Mouse (Mus musculus): ENCODE measurements around the gene Ift80. TPM values are rescaled to one million over a fixed set of nuclear protein-coding genes. Genes with fewer than 3 reads are reported as not detected.

Ift80 gene
- polyA plus RNA-seq, 1 experiment from 2014 or later: 17.6 TPM

GRCm38 (mm10) chr3:69017181-69017580 is 12.8 kb upstream of the Ift80 start:
- ATAC-seq (ENCODE audit: insufficient read depth) (no peak), DNase-seq (no peak)
- 88% methylated on average over 3 of the region's 3 CpGs for WGBS
- Histone ChIP-seq H3K4me1 (ENCODE audit: insufficient read depth) (no peaks in the 10 kb centered on the region), H3K9ac (no peak overlapping the region), H3K9me3 (ENCODE audit: low read depth, low read length) (no peaks in the 10 kb centered on the region), H3K4me2 (no peak overlapping the region), H3K27me3 (ENCODE audit: insufficient read depth, low read length) (no peaks in the 10 kb centered on the region), H3K27ac (ENCODE audit: low read depth) (no peak overlapping the region), H3K4me3 (ENCODE audit: low read depth, low read length) (no peak overlapping the region), H3K36me3 (ENCODE audit: insufficient read depth) (peaks cover 84% of the 10 kb centered on the region)
- no peak for TF ChIP-seq CTCF (IDR thresholded peaks at IDR 0.05; ENCODE audit: low read depth)

GRCm38 (mm10) chr3:69008873-69009272 is 4.5 kb upstream of the Ift80 start:
- Histone ChIP-seq H3K27me3 (ENCODE audit: insufficient read depth, low read length) (no peaks in the 10 kb centered on the region), H3K27ac (ENCODE audit: low read depth) (no peak overlapping the region), H3K9ac (no peak overlapping the region), H3K9me3 (ENCODE audit: low read depth, low read length) (no peaks in the 10 kb centered on the region), H3K4me3 (ENCODE audit: low read depth, low read length) (no peak overlapping the region), H3K4me1 (ENCODE audit: insufficient read depth) (peaks cover 3% of the 10 kb centered on the region; the same call in 1 of the 2 replicates), H3K36me3 (ENCODE audit: insufficient read depth) (peaks cover 26% of the 10 kb centered on the region), H3K4me2 (no peak overlapping the region; the same call in 1 of the 2 replicates)
- 64% methylated on average over 2 of the region's 2 CpGs for WGBS
- ATAC-seq (ENCODE audit: insufficient read depth): no peak
- no peak for DNase-seq
- no peak for TF ChIP-seq CTCF (IDR thresholded peaks at IDR 0.05; ENCODE audit: low read depth)

- DNase-seq (no peak), ATAC-seq (ENCODE audit: insufficient read depth) (no peak)
- Histone ChIP-seq H3K27me3 (ENCODE audit: insufficient read depth, low read length) (no peaks in the 10 kb centered on the region), H3K36me3 (ENCODE audit: insufficient read depth) (peaks cover 10% of the 10 kb centered on the region), H3K4me3 (ENCODE audit: low read depth, low read length) (peak overlapping the region; percentile 99), H3K4me2 (peak overlapping the region; percentile 90), H3K27ac (ENCODE audit: low read depth) (peak overlapping the region; percentile 98), H3K9me3 (ENCODE audit: low read depth, low read length) (no peaks in the 10 kb centered on the region), H3K9ac (peak overlapping the region; percentile 97), H3K4me1 (ENCODE audit: insufficient read depth) (peaks cover 3% of the 10 kb centered on the region; the same call in 1 of the 2 replicates)
- TF ChIP-seq CTCF (IDR thresholded peaks at IDR 0.05; ENCODE audit: low read depth): no peak
- 4% methylated on average over 21 of the region's 21 CpGs for whole genome bisulfite sequencing
These were observed 1.9 kb upstream of the Ift80 start for GRCm38 (mm10) chr3:69006246-69006760.

- Histone ChIP-seq H3K4me3 (ENCODE audit: low read depth, low read length) (peak overlapping the region; percentile 99), H3K27me3 (ENCODE audit: insufficient read depth, low read length) (no peaks in the 10 kb centered on the region), H3K27ac (ENCODE audit: low read depth) (peak overlapping the region; percentile 98), H3K36me3 (ENCODE audit: insufficient read depth) (peaks cover 10% of the 10 kb centered on the region), H3K4me1 (ENCODE audit: insufficient read depth) (peaks cover 3% of the 10 kb centered on the region; the same call in 1 of the 2 replicates), H3K9me3 (ENCODE audit: low read depth, low read length) (no peaks in the 10 kb centered on the region), H3K4me2 (peak overlapping the region; percentile 90), H3K9ac (peak overlapping the region; percentile 97)
- DNase-seq (peak; percentile 74), ATAC-seq (ENCODE audit: insufficient read depth) (peak; percentile 72)
- TF ChIP-seq CTCF (IDR thresholded peaks at IDR 0.05; ENCODE audit: low read depth): no peak; the same call in 1 of the 2 replicates
- WGBS: under 1% methylated on average over 72 of the region's 72 CpGs
These were observed 1.2 kb upstream of the Ift80 start for GRCm38 (mm10) chr3:69005338-69006245.

GRCm38 (mm10) chr3:69004055-69004436 is 324 bp downstream of the Ift80 start:
- Histone ChIP-seq H3K36me3 (ENCODE audit: insufficient read depth) (0 out of 2 replicates have a peak, but pooled peaks cover 5% of the 10 kb centered on the region), H3K9ac (peak overlapping the region; percentile 53), H3K4me2 (peak overlapping the region; percentile 70), H3K9me3 (ENCODE audit: low read depth, low read length) (no peaks in the 10 kb centered on the region), H3K27me3 (ENCODE audit: insufficient read depth, low read length) (no peaks in the 10 kb centered on the region), H3K4me3 (ENCODE audit: low read depth, low read length) (peak overlapping the region; percentile 99), H3K4me1 (ENCODE audit: insufficient read depth) (peaks cover 3% of the 10 kb centered on the region; the same call in 1 of the 2 replicates), H3K27ac (ENCODE audit: low read depth) (peak overlapping the region; percentile 98)
- WGBS: 1% methylated on average over 7 of the region's 7 CpGs
- ATAC-seq (ENCODE audit: insufficient read depth): peak; percentile 1
- peak; percentile 29 for TF ChIP-seq CTCF (IDR thresholded peaks at IDR 0.05; ENCODE audit: low read depth)
- DNase-seq: peak; percentile 57

- H3K9me3 ChIP-seq (ENCODE audit: low read depth, low read length): no peaks in the 10 kb centered on the region
- no peak overlapping the region for H3K4me2 ChIP-seq
- ATAC-seq (ENCODE audit: insufficient read depth): no peak
- 0 out of 2 replicates have a peak, but pooled peaks cover 5% of the 10 kb centered on the region for H3K36me3 ChIP-seq (ENCODE audit: insufficient read depth)
- no peak overlapping the region for H3K4me3 ChIP-seq (ENCODE audit: low read depth, low read length)
- DNase-seq: no peak
- H3K9ac ChIP-seq: no peak overlapping the region
- TF ChIP-seq CTCF (IDR thresholded peaks at IDR 0.05; ENCODE audit: low read depth): 0 out of 2 replicates have a peak, but pooled peaks have one; percentile 16
- H3K4me1 ChIP-seq (ENCODE audit: insufficient read depth): peaks cover 3% of the 10 kb centered on the region; the same call in 1 of the 2 replicates
- WGBS: 89% methylated on average over 4 of the region's 4 CpGs
- H3K27me3 ChIP-seq (ENCODE audit: insufficient read depth, low read length): no peaks in the 10 kb centered on the region
- no peak overlapping the region for H3K27ac ChIP-seq (ENCODE audit: low read depth)
These were observed 1.6 kb downstream of the Ift80 start for GRCm38 (mm10) chr3:69002781-69003180.

GRCm38 (mm10) chr3:68986550-68986949 is 17.8 kb downstream of the Ift80 start:
- Histone ChIP-seq H3K9me3 (ENCODE audit: low read depth, low read length) (no peaks in the 10 kb centered on the region), H3K4me1 (ENCODE audit: insufficient read depth) (no peaks in the 10 kb centered on the region), H3K4me3 (ENCODE audit: low read depth, low read length) (no peak overlapping the region), H3K27ac (ENCODE audit: low read depth) (no peak overlapping the region), H3K4me2 (no peak overlapping the region), H3K9ac (no peak overlapping the region), H3K36me3 (ENCODE audit: insufficient read depth) (peaks cover 21% of the 10 kb centered on the region), H3K27me3 (ENCODE audit: insufficient read depth, low read length) (no peaks in the 10 kb centered on the region)
- ATAC-seq (ENCODE audit: insufficient read depth): no peak
- no peak for DNase-seq
- WGBS: 79% methylated on average over 2 of the region's 2 CpGs
- TF ChIP-seq CTCF (IDR thresholded peaks at IDR 0.05; ENCODE audit: low read depth): no peak
